Mouse (Mus musculus): ENCODE data around the gene Olfr1134.
"Not testable (repeated sequence)": the region's sequence is repeated elsewhere in the genome, so short reads cannot be mapped to it uniquely, and the experiment has no call there.

Olfr1134 gene

DNA sequence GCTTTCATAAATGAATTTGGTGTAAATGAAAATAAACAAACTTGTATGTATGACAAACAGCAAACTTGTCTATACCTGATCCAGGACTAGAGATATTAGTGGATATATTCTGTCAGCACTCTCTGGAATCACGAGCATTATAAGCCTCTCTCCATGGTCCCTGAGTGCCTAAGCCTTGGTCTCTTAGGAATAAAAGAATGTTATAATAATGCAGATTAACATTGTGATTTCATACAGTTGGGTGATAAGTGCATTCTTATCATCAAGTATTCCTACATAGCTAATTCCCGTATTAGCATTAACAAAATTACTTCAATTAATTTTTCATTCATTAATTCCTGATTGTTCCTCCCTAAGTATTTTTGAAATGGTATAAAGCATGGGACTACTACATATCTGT is at the start of gene Olfr1134:
Gene Olfr1134 (minus strand): TSS at position 101 of the 400 bp plus-strand sequence.
- no peak for DNase-seq (ENCODE audit: low read depth, low spot score)

DNA sequence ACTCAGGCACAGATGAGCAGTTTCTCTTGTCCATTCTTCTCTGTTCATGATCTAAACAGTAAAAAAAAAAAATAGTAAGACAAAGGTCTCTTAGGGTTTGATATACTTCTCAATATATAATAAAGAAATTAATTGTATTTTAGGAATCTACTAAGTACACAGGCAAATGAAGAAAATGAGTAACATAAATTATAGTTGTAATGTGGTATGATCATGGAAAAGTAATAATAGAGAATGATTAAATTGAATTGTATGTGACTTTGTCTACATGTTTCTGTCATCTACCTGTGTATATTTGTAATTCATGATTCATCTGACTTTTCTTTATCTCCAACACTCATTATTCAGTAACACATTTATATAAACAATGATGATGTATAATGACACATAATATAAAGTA is 35.6 kb upstream of the Olfr1134 start, which contains the start of gene Olfr1136:
Gene Olfr1136 (minus strand): TSS at position 101 of the 400 bp plus-strand sequence.
- DNase-seq (ENCODE audit: low read depth, low spot score) = no peak

DNA sequence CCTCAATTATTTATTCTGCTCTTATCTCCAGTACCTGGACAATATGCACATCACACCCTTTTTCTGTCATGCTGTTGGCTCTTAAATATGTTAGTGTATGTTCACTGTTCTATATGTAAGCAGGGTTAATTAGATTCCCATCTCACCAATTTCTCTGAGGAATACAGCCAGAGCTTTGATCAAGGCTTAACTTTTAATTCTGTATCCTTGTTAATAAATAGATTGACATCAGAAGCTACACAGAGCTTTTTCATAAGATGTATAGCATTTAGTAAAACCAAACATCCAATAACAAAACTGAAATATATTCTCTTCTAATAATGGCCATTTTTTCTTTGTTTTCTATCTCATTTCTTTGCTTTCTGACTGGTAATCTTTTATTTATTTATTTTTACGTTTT is 15.3 kb upstream of the Olfr1134 start, which contains the start of gene Olfr1135:
Gene Olfr1135 (minus strand): TSS at position 101 of the 400 bp plus-strand sequence.
- no peak for DNase-seq (ENCODE audit: low read depth, low spot score)

DNA sequence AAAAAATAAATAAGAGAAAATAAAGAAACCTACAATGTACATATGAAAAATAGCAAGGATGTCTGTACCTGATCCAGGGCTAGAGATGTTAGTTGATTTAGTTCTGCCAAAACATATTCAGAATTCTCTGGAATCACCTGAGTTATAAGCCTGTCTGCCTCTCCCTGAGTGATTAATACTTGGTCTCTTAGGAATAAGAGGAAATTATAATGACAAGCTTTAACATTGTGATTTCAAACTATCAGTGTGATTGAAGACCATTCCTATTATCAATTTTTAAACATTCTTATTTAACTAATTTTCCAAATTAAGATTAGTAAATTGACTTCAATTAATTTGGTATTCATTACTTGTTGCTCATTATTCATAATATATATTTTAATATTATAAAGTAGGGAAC is 11.0 kb downstream of the Olfr1134 start, which contains the start of gene Olfr1133:
Gene Olfr1133 (minus strand): TSS at position 101 of the 400 bp plus-strand sequence.
- DNase-seq (ENCODE audit: low read depth, low spot score) = no peak

DNA sequence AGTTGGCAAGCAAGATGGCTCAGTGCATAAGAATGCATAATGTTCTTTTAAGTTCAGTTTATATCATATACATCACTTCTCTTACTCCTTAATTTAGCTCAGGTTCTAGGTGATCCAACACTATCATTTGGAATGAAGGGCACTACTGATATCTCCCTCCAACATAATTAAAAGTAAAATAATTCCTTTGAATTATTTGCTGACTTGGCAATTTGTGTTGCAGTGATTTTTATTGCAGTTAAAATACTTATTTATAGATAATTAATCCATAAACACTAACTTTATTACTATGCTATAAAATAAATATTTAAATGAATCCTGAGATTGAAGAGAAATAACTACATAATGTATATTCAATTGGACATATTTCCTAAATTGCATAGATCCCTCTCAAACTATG is 15.8 kb downstream of the Olfr1134 start:
- DNase-seq (ENCODE audit: low read depth, low spot score) = no peak

DNA sequence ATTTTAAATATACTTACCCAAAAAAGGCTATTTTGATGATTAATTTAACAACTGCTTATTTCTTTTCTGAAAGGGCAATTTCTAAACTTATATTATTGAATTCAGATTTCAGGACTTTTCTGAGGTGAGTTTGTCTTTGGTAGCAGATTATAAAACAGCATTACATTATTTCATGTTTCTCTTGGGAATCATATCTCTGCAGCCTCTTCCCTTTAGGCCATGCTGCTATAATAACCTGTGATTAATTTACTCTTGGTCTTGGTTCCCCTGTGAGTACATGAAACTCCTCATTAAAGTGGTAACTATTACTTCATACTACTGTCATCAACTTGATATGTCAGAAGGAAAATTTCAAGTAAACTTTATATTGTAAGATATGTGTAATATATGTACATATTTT is 20.8 kb downstream of the Olfr1134 start, which contains the start of gene Olfr1132:
Gene Olfr1132 (minus strand): TSS at position 101 of the 400 bp plus-strand sequence.
- no peak for DNase-seq (ENCODE audit: low read depth, low spot score)

DNA sequence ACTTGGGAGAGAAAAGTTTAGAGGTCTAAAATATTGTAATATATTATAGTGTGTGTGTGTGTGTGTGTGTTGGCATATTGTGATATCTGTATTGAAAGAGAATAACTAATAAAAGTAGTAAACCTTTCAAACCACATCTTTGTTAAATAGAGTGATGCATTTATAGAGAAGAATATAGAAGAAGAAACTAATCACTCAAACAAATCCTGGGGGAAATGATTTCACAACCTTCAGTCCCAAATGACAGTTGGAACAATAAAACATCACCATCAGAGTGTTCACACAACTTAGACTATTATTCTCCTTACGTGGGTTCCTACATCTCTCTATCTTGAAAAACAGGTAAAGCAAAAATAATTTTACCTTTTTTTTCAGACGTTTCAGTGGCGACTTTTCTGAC is 31.5 kb downstream of the Olfr1134 start, which contains the start of gene Olfr1131:
Gene Olfr1131 (plus strand): TSS at position 301 of the 400 bp plus-strand sequence.
- no peak for DNase-seq (ENCODE audit: low read depth, low spot score)

DNA sequence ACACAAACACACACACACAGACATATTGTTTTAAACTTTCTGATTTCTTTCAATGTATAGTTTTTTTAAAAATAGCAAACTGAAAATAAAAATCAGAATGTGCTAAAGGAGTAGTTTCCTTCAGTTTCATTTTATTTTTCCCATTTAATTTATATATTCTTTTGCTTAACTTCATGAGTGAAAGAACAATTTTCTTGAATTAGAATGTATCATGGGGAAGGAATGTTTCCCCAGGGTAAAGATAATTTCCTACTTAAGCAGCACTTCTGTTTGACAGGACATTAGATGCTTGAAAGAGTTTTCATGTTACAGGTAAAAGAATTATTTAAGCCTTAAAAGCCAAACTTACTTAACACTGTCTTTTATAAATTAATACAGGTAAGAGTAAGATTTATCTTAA is 52.3 kb downstream of the Olfr1134 start, which contains the start of gene Olfr1130:
Gene Olfr1130 (plus strand): TSS at position 301 of the 400 bp plus-strand sequence.
- not testable (repeated sequence) for DNase-seq (ENCODE audit: low read depth, low spot score)

All from A20 (cell line).